Mouse (Mus musculus) heart, postnatal 0 days (tissue): ENCODE data around the gene Hadha. TPM values are rescaled to one million over a fixed set of nuclear protein-coding genes. Genes with fewer than 3 reads are reported as not detected.

Experiments used
- ATAC-seq: fragments of 200-750 bp; cut with Nextera tagmentation; 2 replicates; pipeline ENCODE4 v1.8.0; 2017; ENCODE audit warnings: low read depth, moderate number of reproducible peaks, moderate library complexity; ENCODE audit not compliant: insufficient read depth
- DNase-seq: peaks from one replicate; pipeline ENCODE4 v3.0.0-alpha.2; 2016; ENCODE audit warnings: low spot score
- H3K27ac ChIP-seq: fragments of 300-500 bp; sonication (generic); 2 replicates; pipeline ENCODE4 v1.5.1; 2014; ENCODE audit warnings: low read depth, mild to moderate bottlenecking
- H3K27me3 ChIP-seq: fragments of 300-500 bp; sonication (generic); 2 replicates; pipeline ENCODE4 v1.6.1; 2014; ENCODE audit warnings: low read length, mixed read lengths; ENCODE audit not compliant: control insufficient read depth, insufficient read depth
- H3K36me3 ChIP-seq: fragments of 300-500 bp; sonication (generic); replicated peaks from 2 replicates; pipeline ENCODE4 v1.6.1; 2014; ENCODE audit warnings: low read length, mixed read lengths; ENCODE audit not compliant: control insufficient read depth, insufficient read depth
- H3K4me1 ChIP-seq: fragments of 300-500 bp; sonication (generic); 2 replicates; pipeline ENCODE4 v1.6.1; 2014; ENCODE audit warnings: antibody characterized with exemption; ENCODE audit not compliant: control insufficient read depth, insufficient read depth
- H3K4me2 ChIP-seq: fragments of 300-500 bp; sonication (generic); 2 replicates; pipeline ENCODE4 v1.6.1; 2014; ENCODE audit warnings: low read depth, mild to moderate bottlenecking, low read length, moderate library complexity
- H3K4me3 ChIP-seq: fragments of 300-500 bp; sonication (generic); 2 replicates; pipeline ENCODE4 v1.5.1; 2014; ENCODE audit warnings: low read depth, low read length
- H3K9ac ChIP-seq: fragments of 300-500 bp; sonication (generic); replicated peaks from 2 replicates; pipeline ENCODE4 v1.6.1; 2014; ENCODE audit warnings: low read depth, low read length, mixed read lengths
- H3K9me3 ChIP-seq: fragments of 300-500 bp; sonication (generic); replicated peaks from 2 replicates; pipeline ENCODE4 v1.6.1; 2016; ENCODE audit warnings: low read length; ENCODE audit not compliant: control insufficient read depth
- CTCF ChIP-seq: IDR thresholded peaks from 2 replicates; pipeline ENCODE4 v1.5.1; 2016; ENCODE audit warnings: antibody characterized with exemption, control low read depth, low read depth
- EP300 ChIP-seq: IDR thresholded peaks from 2 replicates; pipeline ENCODE4 v1.6.1; 2016; ENCODE audit warnings: antibody characterized with exemption, low read depth
- WGBS: fragments of 180-500 bp; shearing (Covaris S2); extraction: QIAGEN DNeasy Blood & Tissue Kit; methylation state at CpG from one replicate; pipeline ENCODE4 v1.1.7; 2014; 5-methylcytosine and 5-hydroxymethylcytosine counted together
- polyA plus RNA-seq: library from polyadenylated mRNA; unstranded; fragments of >200 nt; fragmentation: Nextera tagmentation; extraction: Ambion mirVana; gene quantifications from 2 replicates; pipeline ENCODE4 v1.2.1, GENCODE M21; 2015
- total RNA-seq: library from RNA; depleted of rRNA; stranded (reverse); fragments of >200 nt; gene quantifications from 2 replicates; pipeline ENCODE4 v1.2.3, GENCODE M21; 2014; ENCODE audit warnings: low replicate concordance

Gene Hadha
- total and polyA plus RNA-seq, 2 experiments from 2014 or later, result 497 to 722 TPM

GRCm38 (mm10) chr5:30137271-30137670 is 17.7 kb downstream of the Hadha start:
- ATAC-seq (no peak), DNase-seq (no peak)
- Histone ChIP-seq H3K4me3 (no peak overlapping the region), H3K9ac (no peak overlapping the region), H3K27ac (no peak overlapping the region), H3K36me3 (peaks cover 91% of the 10 kb centered on the region), H3K4me1 (no peaks in the 10 kb centered on the region), H3K9me3 (no peaks in the 10 kb centered on the region), H3K27me3 (no peaks in the 10 kb centered on the region), H3K4me2 (no peak overlapping the region)
- 90% methylated on average over 9 of the region's 9 CpGs for WGBS
- TF ChIP-seq CTCF, result no peak
- TF ChIP-seq EP300, result no peak

GRCm38 (mm10) chr5:30135711-30136231 is 19.2 kb downstream of the Hadha start:
- Histone ChIP-seq H3K36me3 (peaks cover 89% of the 10 kb centered on the region), H3K4me3 (no peak overlapping the region), H3K9ac (no peak overlapping the region), H3K9me3 (no peaks in the 10 kb centered on the region), H3K4me2 (no peak overlapping the region), H3K4me1 (no peaks in the 10 kb centered on the region), H3K27me3 (no peaks in the 10 kb centered on the region), H3K27ac (no peak overlapping the region)
- 88% methylated on average over 11 of the region's 11 CpGs for WGBS
- no peak for ATAC-seq
- TF ChIP-seq CTCF, result no peak
- TF ChIP-seq EP300, result no peak
- DNase-seq, result no peak

DNA sequence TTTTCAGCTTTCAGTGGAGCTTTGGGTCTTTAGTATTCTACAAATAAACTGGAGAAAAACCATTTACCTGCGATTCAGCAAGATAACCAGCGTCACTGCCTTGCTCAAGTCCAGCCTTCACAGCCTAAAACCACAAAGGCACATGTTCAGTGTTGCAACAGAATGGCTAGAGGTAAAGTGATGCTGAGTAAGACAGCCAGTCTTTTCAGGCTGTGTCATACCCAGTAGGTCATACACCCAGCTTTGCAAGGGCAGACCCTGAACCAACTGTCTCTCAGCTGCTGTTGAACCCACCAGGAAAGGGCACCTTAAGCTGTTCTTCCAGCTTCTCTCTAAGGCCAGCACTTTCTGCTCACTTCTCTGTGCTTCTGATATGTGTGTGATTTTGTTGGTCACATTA is 22.8 kb downstream of the Hadha start:
- Histone ChIP-seq H3K27ac (no peak overlapping the region), H3K27me3 (no peaks in the 10 kb centered on the region), H3K9ac (no peak overlapping the region), H3K4me3 (no peak overlapping the region), H3K4me2 (no peak overlapping the region), H3K4me1 (no peaks in the 10 kb centered on the region), H3K9me3 (no peaks in the 10 kb centered on the region), H3K36me3 (peaks cover 92% of the 10 kb centered on the region)
- TF ChIP-seq EP300, result no peak
- no peak for TF ChIP-seq CTCF
- DNase-seq (no peak), ATAC-seq (no peak)
- 90% methylated on average over 2 of the region's 2 CpGs for WGBS

- H3K27ac ChIP-seq, result no peak overlapping the region
- 86% methylated on average over 4 of the region's 4 CpGs for WGBS
- H3K9me3 ChIP-seq, result no peaks in the 10 kb centered on the region
- TF ChIP-seq CTCF (no peak), EP300 (no peak)
- no peak overlapping the region for H3K4me3 ChIP-seq
- peaks cover 95% of the 10 kb centered on the region for H3K36me3 ChIP-seq
- ATAC-seq (no peak), DNase-seq (no peak)
- H3K27me3 ChIP-seq, result no peaks in the 10 kb centered on the region
- H3K4me1 ChIP-seq, result no peaks in the 10 kb centered on the region
- no peak overlapping the region for H3K9ac ChIP-seq
- no peak overlapping the region for H3K4me2 ChIP-seq
These were observed 23.7 kb downstream of the Hadha start for GRCm38 (mm10) chr5:30131246-30131645.

- Histone ChIP-seq H3K36me3 (peaks cover 95% of the 10 kb centered on the region), H3K27me3 (no peaks in the 10 kb centered on the region), H3K9me3 (no peaks in the 10 kb centered on the region), H3K4me2 (no peak overlapping the region), H3K27ac (no peak overlapping the region), H3K4me1 (no peaks in the 10 kb centered on the region), H3K4me3 (no peak overlapping the region), H3K9ac (no peak overlapping the region)
- 93% methylated on average over 6 of the region's 6 CpGs for WGBS
- no peak for DNase-seq
- no peak for ATAC-seq
- no peak for TF ChIP-seq CTCF
- no peak for TF ChIP-seq EP300
These were observed 26.3 kb downstream of the Hadha start for GRCm38 (mm10) chr5:30128680-30129079.

GRCm38 (mm10) chr5:30127921-30128597 is 26.9 kb downstream of the Hadha start:
- no peak overlapping the region for H3K4me2 ChIP-seq
- TF ChIP-seq CTCF, result no peak
- TF ChIP-seq EP300, result no peak

More at GRCm38 (mm10) chr5:30127921-30128597, 26.9 kb downstream of the Hadha start:
- Histone ChIP-seq H3K4me1 (no peaks in the 10 kb centered on the region), H3K27me3 (no peaks in the 10 kb centered on the region), H3K9me3 (no peaks in the 10 kb centered on the region), H3K27ac (no peak overlapping the region), H3K4me3 (no peak overlapping the region), H3K36me3 (peaks cover 95% of the 10 kb centered on the region), H3K9ac (no peak overlapping the region)
- no peak for DNase-seq
- 81% methylated on average over 13 of the region's 13 CpGs for WGBS
- no peak for ATAC-seq
